Mouse (Mus musculus) MEL (cell line): ENCODE measurements at regions not wholly inside any gene's neighbourhood (a gene's known extent, or its start where the extent isn't known, plus 50 kb on each side); places are given as distances from the start of the nearest gene placed in this dataset.

ENCODE experiments used
- DNase-seq: peaks from one replicate; pipeline ENCODE4 v3.0.0; 2011; ENCODE audit warnings: low read depth, low spot score
- H3K27ac ChIP-seq: 2 replicates; pipeline ENCODE4 v1.5.1; 2012; ENCODE audit warnings: low read depth, mild to moderate bottlenecking, control low read depth, low read length, moderate library complexity; ENCODE audit not compliant: control insufficient read depth
- H3K27me3 ChIP-seq, 2 experiments: fragments of 150-350 bp in 1 of 2; sonication (generic) in 1 of 2; 2 replicates each; pipeline ENCODE4 v1.6.1; 2012; ENCODE audit warnings: low read length in 2 of 2, mild to moderate bottlenecking in 2 of 2, improper control_type of control experiment in 1 of 2, moderate library complexity in 1 of 2; ENCODE audit not compliant: insufficient read depth in 2 of 2, control insufficient read depth in 1 of 2
- H3K36me3 ChIP-seq, 2 experiments: 2 replicates each; pipeline ENCODE4 v1.6.1; 2012 to 2014; ENCODE audit warnings: low read length in 2 of 2, improper control_type of control experiment in 1 of 2, inconsistent platforms in 1 of 2, mild to moderate bottlenecking in 1 of 2; ENCODE audit not compliant: insufficient read depth in 2 of 2, control insufficient read depth in 1 of 2
- H3K4me1 ChIP-seq, 2 experiments: fragments of 150-350 bp in 1 of 2; sonication (generic) in 1 of 2; 2 replicates each; pipeline ENCODE4 v1.6.1; 2012; ENCODE audit warnings: low read length in 2 of 2, improper control_type of control experiment in 1 of 2, mild to moderate bottlenecking in 1 of 2; ENCODE audit not compliant: insufficient read depth in 2 of 2, control insufficient read depth in 1 of 2
- H3K4me3 ChIP-seq, 2 experiments: fragments of 150-350 bp in 1 of 2; sonication (generic) in 1 of 2; 2 replicates each; pipeline ENCODE4 v1.5.1; 2012; ENCODE audit warnings: low read depth in 2 of 2, low read length in 2 of 2, mild to moderate bottlenecking in 2 of 2, moderate library complexity in 2 of 2, control low read depth in 1 of 2, improper control_type of control experiment in 1 of 2; ENCODE audit not compliant: control insufficient read depth in 1 of 2, insufficient read depth in 1 of 2
- H3K79me2 ChIP-seq: 2 replicates; pipeline ENCODE4 v1.6.1; 2012; ENCODE audit warnings: mild to moderate bottlenecking, low read length, moderate library complexity; ENCODE audit not compliant: control insufficient read depth, poor library complexity, insufficient read depth
- H3K9ac ChIP-seq: 2 replicates; pipeline ENCODE4 v1.6.1; 2012; ENCODE audit warnings: low read depth, mild to moderate bottlenecking, control low read depth, low read length, moderate library complexity; ENCODE audit not compliant: control insufficient read depth, poor library complexity, severe bottlenecking
- H3K9me3 ChIP-seq: fragments of 150-350 bp; sonication (generic); replicated peaks from 2 replicates; pipeline ENCODE4 v1.6.1; 2012; ENCODE audit warnings: mild to moderate bottlenecking, low read length, improper control_type of control experiment, moderate library complexity; ENCODE audit not compliant: insufficient read depth
- CHD1 ChIP-seq: IDR thresholded peaks from 2 replicates; pipeline ENCODE4 v1.6.1; 2012; ENCODE audit warnings: low read depth, mild to moderate bottlenecking, inconsistent platforms, low read length, improper control_type of control experiment
- E2F4 ChIP-seq: IDR thresholded peaks from 2 replicates; pipeline ENCODE4 v1.6.1; 2011; ENCODE audit warnings: low read depth, low read length, improper control_type of control experiment, borderline replicate concordance
- ELF1 ChIP-seq: IDR thresholded peaks from 2 replicates; pipeline ENCODE4 v1.6.1; 2014; ENCODE audit warnings: low read depth, mild to moderate bottlenecking, inconsistent platforms, low read length, improper control_type of control experiment, moderate library complexity
- EP300 ChIP-seq, 2 experiments: IDR thresholded peaks; 2 replicates each; pipeline ENCODE4 v1.6.1; 2011; ENCODE audit warnings: improper control_type of control experiment in 2 of 2, low read length in 2 of 2, low read depth in 1 of 2, mild to moderate bottlenecking in 1 of 2
- GABPA ChIP-seq: IDR thresholded peaks from 2 replicates; pipeline ENCODE4 v1.6.1; 2012; ENCODE audit warnings: low read depth, mild to moderate bottlenecking, inconsistent platforms, low read length, improper control_type of control experiment, moderate library complexity
- GATA1 ChIP-seq: IDR thresholded peaks from 2 replicates; pipeline ENCODE4 v1.6.1; 2011; ENCODE audit warnings: low read depth, low read length, improper control_type of control experiment
- HCFC1 ChIP-seq: IDR thresholded peaks from 2 replicates; pipeline ENCODE4 v1.6.1; 2012; ENCODE audit warnings: low read depth, mild to moderate bottlenecking, inconsistent platforms, low read length, improper control_type of control experiment, moderate library complexity
- JUND ChIP-seq: IDR thresholded peaks from 2 replicates; pipeline ENCODE4 v1.6.1; 2011; ENCODE audit warnings: low read depth, mild to moderate bottlenecking, improper control_type of control experiment, low read length
- KAT2A ChIP-seq: conservative IDR thresholded peaks from 2 replicates; pipeline ENCODE4 v1.6.1; 2012; ENCODE audit warnings: low read depth, low read length, improper control_type of control experiment, inconsistent platforms
- MAZ ChIP-seq: IDR thresholded peaks from 2 replicates; pipeline ENCODE4 v1.6.1; 2012; ENCODE audit warnings: low read depth, mild to moderate bottlenecking, inconsistent platforms, low read length, improper control_type of control experiment
- MYB ChIP-seq: IDR thresholded peaks from 2 replicates; pipeline ENCODE4 v1.6.1; 2011; ENCODE audit warnings: mild to moderate bottlenecking, low read depth, low read length, improper control_type of control experiment
- MYC ChIP-seq: IDR thresholded peaks from 2 replicates; pipeline ENCODE4 v1.6.1; 2011; ENCODE audit warnings: low read depth, mild to moderate bottlenecking, low read length, improper control_type of control experiment, moderate library complexity
- NELFE ChIP-seq: IDR thresholded peaks from 2 replicates; pipeline ENCODE4 v1.6.1; 2011; ENCODE audit warnings: low read depth, low read length, improper control_type of control experiment
- POLR2AphosphoS5 ChIP-seq: IDR thresholded peaks from 2 replicates; pipeline ENCODE4 v1.6.1; 2012; ENCODE audit warnings: low read depth, borderline replicate concordance, mild to moderate bottlenecking, inconsistent platforms, low read length, moderate library complexity, mixed read lengths
- RAD21 ChIP-seq: IDR thresholded peaks from 2 replicates; pipeline ENCODE4 v1.6.1; 2011; ENCODE audit warnings: mild to moderate bottlenecking, low read depth, low read length, improper control_type of control experiment
- SIN3A ChIP-seq: IDR thresholded peaks from 2 replicates; pipeline ENCODE4 v1.6.1; 2012; ENCODE audit warnings: low read length, improper control_type of control experiment, inconsistent platforms
- SMC3 ChIP-seq: IDR thresholded peaks from 2 replicates; pipeline ENCODE4 v1.6.1; 2011; ENCODE audit warnings: low read depth, low read length, improper control_type of control experiment
- TCF12 ChIP-seq: IDR thresholded peaks from 2 replicates; pipeline ENCODE4 v1.6.1; 2014; ENCODE audit warnings: low read depth, mild to moderate bottlenecking, inconsistent platforms, low read length, improper control_type of control experiment, moderate library complexity
- UBTF ChIP-seq: IDR thresholded peaks from 2 replicates; pipeline ENCODE4 v1.6.1; 2012; ENCODE audit warnings: low read depth, mild to moderate bottlenecking, inconsistent platforms, low read length, improper control_type of control experiment, moderate library complexity, borderline replicate concordance; ENCODE audit not compliant: insufficient read depth
- USF1 ChIP-seq: IDR thresholded peaks from 2 replicates; pipeline ENCODE4 v1.6.1; 2014; ENCODE audit warnings: low read depth, mild to moderate bottlenecking, inconsistent platforms, low read length, improper control_type of control experiment, moderate library complexity
- ZC3H11A ChIP-seq: IDR thresholded peaks from 2 replicates; pipeline ENCODE4 v1.6.1; 2012; ENCODE audit warnings: low read depth, mild to moderate bottlenecking, inconsistent platforms, low read length, improper control_type of control experiment

- Histone ChIP-seq H3K9ac (no peak overlapping the region), H3K4me3 (no peak overlapping the region), H3K4me1 (no peaks in the 10 kb centered on the region), H3K27me3 (no peaks in the 10 kb centered on the region), H3K36me3 (no peaks in the 10 kb centered on the region), H3K27ac (no peak overlapping the region), H3K79me2 (no peaks in the 10 kb centered on the region), H3K9me3 (no peaks in the 10 kb centered on the region)
- DNase-seq: no peak
- TF ChIP-seq TCF12 (no peak), HCFC1 (no peak), GABPA (no peak), UBTF (no peak), MYB (no peak), GATA1 (no peak), MYC (no peak), ZC3H11A (no peak), E2F4 (no peak), SIN3A (no peak), MAZ (no peak), RAD21 (no peak), USF1 (no peak), CHD1 (no peak), POLR2AphosphoS5 (no peak), KAT2A (no peak), SMC3 (no peak), ELF1 (no peak), JUND (no peak), EP300 (IDR thresholded peaks at IDR 0.05; ENCODE audit: low read depth in 1 of 2, low read length in 2 of 2) (no peak)
These were observed 402.8 kb downstream of the Rprm start for GRCm38 (mm10) chr2:53682599-53682998.

DNA sequence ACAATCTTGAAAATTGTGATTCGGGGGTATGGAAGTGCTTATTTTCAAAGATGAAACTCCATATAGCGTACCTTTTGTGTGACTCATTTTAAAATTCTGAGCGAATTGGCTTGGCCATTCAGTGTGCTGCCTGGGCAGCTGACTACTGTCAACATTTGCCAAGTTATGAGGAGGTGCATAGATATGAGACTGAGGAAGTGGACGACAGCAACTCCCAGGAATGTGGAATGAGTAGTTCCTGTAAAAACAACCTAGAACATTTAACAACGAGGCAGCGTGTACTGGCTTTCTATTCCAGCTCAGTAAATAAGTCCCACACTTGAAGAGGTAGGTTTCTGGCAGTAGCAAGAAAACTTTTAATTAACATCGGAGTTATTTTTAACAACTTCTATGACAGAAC lies 398.1 kb downstream of the Rprm start:
- Histone ChIP-seq H3K4me3 (no peak overlapping the region), H3K36me3 (no peaks in the 10 kb centered on the region), H3K9ac (no peak overlapping the region), H3K4me1 (no peaks in the 10 kb centered on the region), H3K79me2 (no peaks in the 10 kb centered on the region), H3K9me3 (no peaks in the 10 kb centered on the region), H3K27ac (no peak overlapping the region), H3K27me3 (no peaks in the 10 kb centered on the region)
- TF ChIP-seq JUND (no peak), USF1 (no peak), NELFE (no peak), SIN3A (no peak)
- no peak for DNase-seq
